Mouse (Mus musculus) megakaryocyte, adult 5-6 weeks (primary cell): ENCODE results near the gene Cntn5. TPM values are rescaled to one million over a fixed set of nuclear protein-coding genes. Genes with fewer than 3 reads are reported as not detected.

Experiments
- ATAC-seq: 2 replicates; pipeline ENCODE4 v1.8.0; 2016; ENCODE audit warnings: mild to moderate bottlenecking, inconsistent platforms; ENCODE audit not compliant: poor library complexity, severe bottlenecking
- total RNA-seq, 2 experiments: library from RNA; stranded (forward) in 1 of 2; stranded (reverse) in 1 of 2; fragments of 153-499, 151-499 nt in 1 of 2; fragments of 221-1000, 200-1000 nt in 1 of 2; gene quantifications; 2 replicates each; pipeline versions ENCODE4 v1.2.3 to v1.2.4; 2015 to 2017

Gene Cntn5
- total RNA-seq (2015) (not detected in 2 replicates), total RNA-seq (2017) (not detected in 2 replicates)

DNA sequence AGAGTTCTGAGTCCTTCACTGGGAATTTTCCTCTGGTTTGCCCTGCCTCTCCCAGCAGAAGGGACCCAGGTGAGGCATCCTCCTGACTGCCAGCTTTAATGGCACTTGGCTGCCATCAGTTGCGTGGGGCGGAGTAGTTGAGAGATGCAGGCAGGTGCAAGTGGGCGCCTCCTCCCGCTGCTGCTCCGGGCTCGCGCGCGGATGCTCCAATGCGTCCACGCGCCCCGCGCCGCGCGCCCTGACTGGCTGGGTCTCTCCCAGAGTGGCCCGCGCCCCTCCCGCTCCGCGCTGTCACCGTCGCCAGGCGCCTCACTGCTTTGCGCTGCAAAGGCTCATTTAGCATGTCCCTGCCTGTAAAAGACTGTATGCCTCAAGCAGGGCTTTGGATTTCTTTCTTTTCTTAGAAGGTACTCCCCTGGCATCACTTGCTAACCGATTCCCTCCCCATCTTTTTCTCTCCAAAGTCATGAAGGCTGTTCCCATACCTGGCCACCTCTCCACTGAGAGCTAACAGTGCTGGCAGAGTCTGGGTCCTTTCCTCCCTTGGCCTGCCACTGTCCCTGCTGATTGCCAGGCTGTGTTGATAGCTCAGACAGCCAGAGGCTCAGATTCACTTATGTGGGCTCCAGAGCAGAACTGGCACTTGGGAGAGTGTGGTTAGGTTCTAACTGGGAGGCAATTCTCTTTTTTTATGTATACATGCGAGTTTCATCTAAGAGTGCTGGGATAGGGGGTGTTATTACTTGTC lies at the start of gene Cntn5:
TSS of gene Cntn5 (minus strand) at position 160 of the 748 bp plus-strand sequence.
- no peak for ATAC-seq

DNA sequence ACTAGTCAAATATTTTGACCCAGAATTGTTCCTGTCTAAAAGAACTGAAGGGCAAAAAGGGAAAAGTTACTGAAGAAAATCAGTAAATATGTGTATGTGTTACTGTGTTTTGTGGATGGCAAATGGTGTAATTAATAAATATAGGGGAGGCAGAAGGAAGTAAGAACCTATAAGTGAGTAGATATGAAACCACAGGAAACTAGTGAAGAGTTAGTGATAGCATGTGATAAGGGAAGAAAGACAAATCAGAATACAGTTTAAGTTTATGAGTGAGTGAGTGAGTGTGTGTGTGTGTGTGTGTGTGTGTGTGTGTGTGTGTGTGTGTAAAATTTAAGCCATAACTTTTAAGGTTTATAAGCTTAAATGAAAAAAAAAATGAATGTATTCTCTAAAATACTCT lies 45.9 kb upstream of the Cntn5 start:
- ATAC-seq = no peak

DNA sequence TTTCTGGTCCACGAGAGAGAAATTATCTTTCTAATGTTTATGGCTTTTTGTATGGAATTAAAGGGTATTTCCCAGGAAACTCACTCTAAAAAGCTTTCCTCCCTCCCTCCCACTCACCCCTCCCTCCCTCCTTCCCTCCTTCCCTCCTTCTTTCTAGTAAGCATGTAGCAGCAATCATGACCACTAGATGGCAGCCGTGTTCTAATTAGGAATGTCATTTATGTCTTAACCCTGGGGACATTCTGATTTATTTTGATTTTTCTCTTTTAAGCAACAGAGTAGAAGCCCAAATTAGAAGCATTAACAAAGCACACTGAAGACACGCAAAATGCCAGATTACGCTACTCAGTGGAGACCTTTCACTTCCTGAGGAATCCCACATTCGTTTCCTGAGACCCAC lies 5.0 kb upstream of the Cntn5 start:
- no peak for ATAC-seq

DNA sequence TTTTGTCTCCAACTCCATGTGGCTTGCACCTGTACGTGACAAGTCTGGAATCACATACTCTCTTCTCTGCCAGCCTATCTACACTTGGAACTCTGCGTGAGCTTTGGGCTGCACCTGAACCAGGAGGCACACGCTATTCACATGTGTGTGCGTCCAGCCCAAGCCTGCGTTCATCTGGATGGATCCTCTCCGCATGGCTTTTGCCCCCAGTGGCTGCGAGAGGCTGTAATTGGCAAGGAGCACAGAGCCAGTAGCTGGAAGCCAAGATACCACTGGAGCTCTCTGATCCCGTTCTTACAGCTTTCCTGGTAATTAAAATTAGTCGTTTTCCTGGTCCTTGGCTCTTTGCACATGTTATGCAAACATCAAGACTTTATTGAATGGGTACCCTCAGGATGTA lies 1.1 kb upstream of the Cntn5 start:
- no peak for ATAC-seq

DNA sequence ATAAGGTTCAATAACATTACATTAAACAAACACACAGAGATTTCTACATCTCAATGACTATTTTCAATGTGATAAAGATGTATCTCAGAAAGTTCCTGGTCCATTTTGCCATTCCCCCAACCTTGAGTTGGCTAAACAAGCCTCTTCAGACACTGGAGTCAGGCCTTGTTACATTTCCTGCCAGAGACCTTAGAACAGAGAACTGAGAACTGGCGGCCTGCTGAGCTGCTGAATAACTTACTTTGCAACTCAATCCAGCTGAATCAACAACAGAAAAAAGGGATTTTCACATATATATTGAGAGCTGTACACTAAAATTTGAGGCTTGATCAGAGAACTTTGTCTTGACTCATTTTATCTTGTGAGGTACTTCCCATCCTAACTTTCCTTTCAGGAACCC lies 24.8 kb downstream of the Cntn5 start:
- no peak for ATAC-seq

DNA sequence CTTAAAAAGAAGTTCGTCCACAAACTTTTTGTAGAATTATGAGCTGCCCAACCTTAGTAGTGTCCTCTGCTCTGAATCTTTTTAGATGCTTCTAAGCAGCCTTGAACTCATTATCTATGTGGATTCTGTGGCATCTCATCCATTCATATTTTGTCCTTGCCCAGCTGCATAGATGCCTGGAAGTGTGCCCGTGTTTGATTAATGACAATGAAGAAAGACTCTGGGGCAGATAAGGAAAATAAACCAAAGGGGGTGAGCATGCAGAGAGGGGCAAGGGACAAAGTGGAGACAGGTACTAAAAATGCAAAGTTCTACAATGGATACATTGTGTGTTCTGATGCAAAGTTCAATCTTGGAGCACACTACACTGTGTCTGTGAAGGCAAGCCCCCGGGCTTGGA lies 30.7 kb downstream of the Cntn5 start:
- no peak for ATAC-seq

DNA sequence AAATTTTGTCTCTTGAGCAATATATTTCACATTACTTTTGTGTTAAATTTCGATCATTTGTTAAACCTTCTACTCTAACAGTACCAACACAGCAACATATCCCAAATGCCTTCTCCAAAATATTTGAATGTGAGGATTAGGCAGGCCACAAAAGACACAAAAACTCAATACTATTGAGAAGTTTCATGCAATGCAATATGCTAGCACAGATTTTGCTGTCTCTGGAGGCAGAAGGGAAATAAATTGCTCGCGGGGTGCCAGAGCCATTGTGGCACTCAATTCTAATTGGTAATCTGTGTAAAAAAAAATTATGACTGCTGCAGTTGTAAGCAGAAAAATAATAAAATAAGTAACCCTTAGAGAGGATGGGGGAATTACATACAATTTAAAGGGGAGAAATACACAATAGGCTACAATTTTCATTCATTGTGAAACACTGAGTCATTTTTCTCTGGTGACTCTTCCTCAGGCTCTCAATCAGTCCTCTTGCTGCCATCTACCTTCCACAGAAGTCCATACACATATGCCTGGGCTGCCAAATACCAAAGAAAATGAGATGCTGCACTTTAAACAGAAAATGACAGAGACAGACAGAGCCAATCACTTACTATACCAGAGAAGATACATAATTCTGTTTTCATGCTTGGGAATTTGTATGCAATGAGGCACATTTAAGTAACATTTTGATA lies 48.2 kb downstream of the Cntn5 start:
- no peak for ATAC-seq

DNA sequence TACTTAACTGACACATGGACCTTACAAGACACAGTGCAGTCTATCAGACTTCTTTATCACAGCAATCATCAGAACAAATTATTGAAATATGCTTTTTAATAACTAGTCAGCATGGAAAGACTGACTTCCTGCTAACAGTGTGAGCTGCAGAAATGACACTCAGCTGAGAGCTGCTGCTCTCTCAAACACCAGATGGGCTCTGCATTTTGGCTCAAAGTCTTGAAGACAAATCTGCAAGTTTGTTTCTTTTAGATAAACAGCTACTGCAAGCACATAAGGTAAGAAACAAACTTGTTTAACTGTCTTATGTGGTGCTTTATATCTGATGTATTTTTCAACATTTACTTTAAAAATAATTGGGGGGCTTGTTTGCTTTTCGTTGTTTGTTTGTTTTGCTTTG lies 87.9 kb downstream of the Cntn5 start:
- no peak for ATAC-seq

DNA sequence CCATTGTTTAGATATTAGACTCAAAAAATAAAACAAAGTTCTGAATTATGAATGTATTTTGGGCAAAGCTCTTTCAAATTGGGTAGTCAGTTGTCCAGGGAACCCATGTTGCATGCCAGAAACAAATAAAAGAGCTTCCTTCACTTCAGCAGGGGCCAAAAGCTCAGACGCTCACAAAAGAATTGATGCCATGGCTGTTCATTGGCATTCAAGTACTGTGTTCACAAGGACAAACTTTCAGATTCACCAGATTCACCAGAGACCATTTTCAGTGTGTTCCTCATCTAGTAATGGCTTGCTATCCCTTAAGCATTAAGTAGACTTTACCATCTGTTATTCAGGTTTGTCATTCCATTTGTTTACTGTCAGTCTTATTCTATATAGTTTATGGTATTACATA lies 107.4 kb downstream of the Cntn5 start:
- ATAC-seq = no peak

DNA sequence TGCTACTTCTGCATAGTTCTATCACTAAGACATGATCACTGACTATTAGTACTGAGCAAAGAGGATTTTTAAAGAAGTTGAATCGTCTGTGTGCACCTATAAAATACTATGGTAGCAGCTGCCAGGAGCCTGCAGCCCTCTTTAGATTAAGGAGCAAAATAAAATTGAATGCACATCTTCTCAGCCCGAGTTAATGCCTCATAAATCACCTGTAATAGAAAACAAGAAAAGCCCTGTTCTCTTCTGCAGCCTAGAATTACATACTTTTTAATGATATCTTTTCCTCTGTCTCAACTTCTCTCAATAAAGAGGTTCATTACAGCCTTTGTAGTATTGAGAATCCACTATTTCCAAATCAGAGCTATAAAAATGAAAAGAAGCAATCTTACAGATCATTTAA lies 109.5 kb downstream of the Cntn5 start:
- ATAC-seq = no peak

DNA sequence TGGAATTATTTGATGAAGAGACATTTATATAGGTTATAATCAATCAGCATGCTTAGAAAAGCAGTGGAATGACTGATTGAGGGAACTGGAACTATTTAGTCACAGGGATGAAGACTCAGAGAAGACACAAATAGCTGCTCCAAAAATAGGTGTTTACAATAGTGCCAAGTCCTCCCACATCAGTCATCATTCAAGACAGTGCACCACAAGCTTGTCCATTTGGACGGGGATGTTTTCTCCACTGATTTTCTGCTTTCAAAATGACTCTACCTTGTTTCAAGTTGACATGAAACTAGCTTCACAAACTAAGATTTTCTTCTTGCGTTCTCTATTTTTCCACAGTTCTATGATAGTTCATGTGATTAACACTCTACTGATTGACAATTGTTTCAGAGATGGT lies 172.7 kb downstream of the Cntn5 start:
- no peak for ATAC-seq

DNA sequence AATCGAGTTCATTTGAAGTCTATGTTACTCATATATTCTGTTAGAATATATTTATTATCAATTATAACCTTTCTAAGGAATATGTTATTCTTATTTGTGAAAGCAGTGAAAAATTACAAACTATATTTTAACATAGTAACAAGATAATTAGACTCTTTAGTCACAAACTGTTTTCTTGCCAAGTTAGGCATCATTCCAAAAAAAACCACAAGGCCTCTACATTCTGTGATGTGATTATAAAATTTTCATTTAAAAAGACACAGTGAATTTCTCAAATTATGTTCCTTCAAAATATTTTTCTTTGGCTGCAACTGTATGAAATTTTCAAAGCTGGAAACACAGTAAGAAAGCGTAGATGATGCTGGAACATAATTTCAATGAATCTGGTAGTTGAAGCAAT lies 180.4 kb downstream of the Cntn5 start:
- no peak for ATAC-seq

DNA sequence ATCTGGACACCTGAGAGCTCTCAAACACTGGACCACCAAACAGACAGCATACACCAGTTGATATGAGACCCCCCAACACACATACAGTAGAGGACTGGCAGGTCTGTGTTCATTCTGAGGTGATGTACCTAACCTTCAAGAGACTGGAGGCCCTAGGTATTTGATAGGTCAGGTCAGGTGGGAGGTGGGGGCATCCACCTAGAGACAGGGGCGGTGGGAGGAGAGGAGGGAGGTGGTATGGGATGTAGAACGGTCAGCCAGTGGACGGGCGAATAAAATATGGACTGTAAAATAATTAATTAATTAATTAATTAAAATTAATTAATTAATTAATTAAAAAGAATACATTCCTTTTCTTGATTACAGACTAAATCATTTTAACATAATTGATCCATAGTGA lies 182.5 kb downstream of the Cntn5 start:
- ATAC-seq = no peak

DNA sequence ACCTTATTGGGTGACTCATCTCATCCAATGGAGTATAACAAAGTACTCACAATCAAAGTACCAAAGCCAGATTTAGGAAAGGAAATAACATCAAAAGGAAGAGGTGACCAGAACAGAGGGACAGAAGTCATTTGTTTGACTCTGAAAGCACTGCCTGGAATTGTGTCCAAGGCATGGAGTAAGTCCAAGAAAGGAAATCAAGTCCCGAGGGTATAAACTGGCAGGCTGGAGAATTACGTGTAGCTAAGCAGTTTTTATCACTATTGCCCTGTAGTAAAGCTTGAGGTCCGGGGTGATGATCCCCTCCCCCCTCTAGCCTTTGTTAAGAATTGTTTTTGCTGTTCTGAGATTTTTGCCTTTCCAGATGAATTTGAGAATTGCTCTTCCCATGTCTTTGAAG lies 185.6 kb downstream of the Cntn5 start:
- no peak for ATAC-seq

DNA sequence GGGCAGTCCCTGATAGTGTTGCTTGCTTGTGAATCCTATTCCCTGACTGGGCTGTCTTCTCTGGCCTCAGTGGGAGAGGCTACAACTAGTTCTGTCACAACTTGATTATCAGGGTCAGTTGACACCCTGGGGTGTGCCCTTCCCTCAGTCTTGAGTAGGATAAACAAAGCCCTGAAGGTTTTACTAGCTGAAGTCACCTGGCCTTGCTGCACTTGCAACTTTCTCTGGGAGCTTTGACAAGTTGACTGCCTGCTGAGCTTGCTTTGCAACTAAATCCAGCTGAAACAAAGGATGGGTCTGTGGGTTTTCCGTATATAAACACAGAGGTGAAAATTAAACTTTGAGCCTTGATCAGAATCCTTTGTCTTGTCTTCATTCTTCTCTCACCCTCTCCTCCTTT lies 190.9 kb downstream of the Cntn5 start:
- no peak for ATAC-seq

DNA sequence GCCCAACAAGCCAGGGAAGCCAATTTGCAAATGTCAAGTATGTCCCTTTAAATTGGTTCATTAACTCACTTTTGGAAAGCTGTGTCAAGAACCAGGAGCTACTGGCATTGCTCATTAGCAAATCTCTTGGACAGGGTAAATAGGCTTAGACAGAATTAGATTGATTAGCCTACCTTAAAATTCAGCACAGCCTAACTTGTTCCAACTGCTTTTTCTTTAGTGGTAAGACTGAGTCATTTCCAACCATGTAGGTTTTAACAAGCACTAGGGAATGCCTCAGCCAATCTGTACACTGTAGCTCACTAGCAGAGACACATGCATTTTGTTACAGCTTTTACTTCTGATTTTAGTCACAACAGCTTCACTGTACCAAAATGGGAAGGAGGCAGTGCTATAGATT lies 222.9 kb downstream of the Cntn5 start:
- no peak for ATAC-seq

DNA sequence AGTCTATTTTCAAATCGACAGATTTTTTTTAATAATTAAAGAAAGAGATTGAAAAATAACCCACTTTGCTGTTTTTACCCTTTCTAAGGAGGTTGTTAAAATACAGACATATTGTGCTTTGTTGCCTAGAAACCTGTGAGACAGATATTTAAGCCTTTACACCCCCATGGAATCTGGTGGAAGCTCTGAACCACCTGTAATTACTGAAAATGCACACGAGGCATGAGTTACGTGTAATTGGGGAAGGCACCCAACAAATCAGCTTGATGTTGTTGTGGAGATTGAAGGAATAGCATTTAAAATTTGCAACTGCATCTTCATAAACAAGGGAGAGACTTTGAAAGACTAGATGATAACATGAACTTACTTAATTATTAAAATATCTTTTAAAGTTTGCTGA lies 223.4 kb downstream of the Cntn5 start:
- ATAC-seq = no peak

DNA sequence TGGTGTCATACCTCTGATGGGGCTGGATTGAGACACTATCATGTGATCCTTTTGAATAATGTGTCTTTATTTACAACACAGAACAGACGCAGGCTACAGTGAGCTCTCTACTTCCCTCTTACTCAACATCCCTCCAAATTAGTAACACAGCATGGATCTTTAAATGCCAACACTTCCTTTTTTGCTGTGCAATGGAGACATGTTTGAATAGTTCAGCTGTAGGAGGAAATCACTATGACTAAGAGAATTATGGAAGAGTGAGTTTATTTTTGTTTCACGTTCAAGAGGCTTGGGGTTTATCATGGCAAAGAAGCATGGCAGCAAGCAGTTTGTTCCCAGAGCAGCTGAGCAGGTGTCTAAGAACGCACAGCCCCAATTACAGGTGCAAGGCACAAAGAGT lies 235.9 kb downstream of the Cntn5 start:
- ATAC-seq = no peak

DNA sequence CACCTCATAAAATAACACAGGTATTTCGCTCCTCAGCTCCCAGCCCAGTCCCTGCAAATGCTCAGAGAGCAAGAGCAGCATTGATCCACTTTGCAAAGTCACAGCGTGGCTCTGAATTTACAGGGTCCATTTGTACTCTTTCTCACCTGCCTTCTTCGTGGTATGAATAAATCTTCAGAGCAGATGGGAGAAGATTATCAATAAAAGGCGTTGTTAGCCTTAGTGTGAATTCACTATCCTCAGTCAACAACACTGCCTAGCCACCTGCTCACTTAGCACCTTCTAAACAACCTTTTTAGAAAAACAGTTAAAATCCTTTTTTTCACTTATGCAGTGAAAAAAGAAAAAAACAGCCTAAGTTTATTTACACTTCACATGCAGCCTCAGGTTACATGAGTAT lies 237.1 kb downstream of the Cntn5 start:
- ATAC-seq = no peak

DNA sequence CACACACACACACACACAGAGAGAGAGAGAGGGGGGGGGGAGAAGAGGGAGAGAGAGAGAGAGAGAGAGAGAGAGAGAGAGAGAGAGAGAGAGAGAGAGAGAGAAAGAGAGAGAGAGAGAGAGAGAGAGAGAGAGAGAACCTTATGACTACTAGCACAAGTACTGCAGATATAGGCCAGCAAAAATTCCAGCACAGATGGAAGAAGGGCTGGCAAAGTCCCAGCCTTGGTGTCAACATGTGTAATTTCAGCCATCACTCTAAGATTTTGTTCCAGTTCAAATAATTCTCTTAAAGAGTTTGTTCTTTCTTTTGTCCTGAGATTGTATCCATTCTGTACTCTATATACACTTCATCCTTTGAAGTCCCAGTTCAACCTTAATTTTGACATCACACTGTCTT lies 238.8 kb downstream of the Cntn5 start:
- no peak for ATAC-seq

DNA sequence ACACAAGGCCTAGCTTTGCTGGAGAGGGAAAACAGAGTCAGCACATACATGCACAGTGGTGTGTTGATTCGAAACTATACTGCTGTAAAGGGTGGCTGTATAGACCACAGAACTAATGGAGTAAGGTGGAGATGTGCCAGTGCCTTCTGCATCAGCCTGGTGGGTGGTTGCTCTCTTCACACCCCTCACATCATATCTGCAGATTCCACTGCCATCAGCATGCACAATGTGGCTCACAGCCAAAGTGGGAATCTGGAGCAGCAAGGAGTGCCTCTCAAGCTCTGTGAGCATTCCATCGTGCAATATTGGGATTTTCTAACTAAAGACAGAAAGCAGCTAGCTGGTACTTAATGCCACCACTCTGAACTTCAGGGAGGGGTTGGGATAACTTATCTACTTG lies 241.5 kb downstream of the Cntn5 start:
- ATAC-seq = no peak

DNA sequence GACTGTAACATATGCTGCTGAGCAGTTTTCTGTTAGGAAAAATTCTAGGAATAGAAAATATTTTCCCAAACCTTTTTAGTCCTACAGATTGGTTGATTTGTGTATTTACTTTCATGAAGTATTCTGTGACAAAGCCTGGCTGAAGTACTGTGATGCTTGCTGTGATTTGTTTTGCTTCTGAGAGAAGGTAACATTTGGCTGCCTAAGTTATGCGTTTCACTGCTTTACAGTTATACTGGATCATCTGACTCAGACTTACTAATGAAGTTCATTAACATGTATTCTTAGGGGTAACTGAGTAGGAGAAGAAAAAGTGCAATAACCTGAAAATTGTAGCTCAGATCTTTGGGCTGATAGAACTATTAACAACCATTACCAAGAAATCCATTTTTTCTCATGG lies 245.1 kb downstream of the Cntn5 start:
- no peak for ATAC-seq

DNA sequence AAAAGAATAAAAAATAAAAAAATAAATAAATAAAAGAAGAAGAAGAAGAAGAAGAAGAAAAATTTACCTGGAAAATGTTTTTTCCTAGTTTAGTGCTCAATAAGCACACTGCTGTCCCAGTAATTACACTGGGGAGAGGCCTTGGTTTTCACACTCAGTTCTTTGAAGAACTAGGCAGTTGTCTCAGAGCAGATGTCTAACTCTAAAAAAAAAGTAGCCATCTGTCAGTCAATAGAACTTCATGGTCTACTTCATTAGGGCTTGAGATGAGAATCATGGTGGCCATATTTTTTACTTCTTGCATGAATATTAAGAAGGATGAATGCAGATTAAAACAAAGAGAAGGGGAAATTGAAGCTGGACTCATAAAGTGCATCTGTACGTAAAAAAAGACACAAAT lies 246.5 kb downstream of the Cntn5 start:
- no peak for ATAC-seq
